ENCODE assay signal across 12 mouse cellular contexts in the genomic region with DNA sequence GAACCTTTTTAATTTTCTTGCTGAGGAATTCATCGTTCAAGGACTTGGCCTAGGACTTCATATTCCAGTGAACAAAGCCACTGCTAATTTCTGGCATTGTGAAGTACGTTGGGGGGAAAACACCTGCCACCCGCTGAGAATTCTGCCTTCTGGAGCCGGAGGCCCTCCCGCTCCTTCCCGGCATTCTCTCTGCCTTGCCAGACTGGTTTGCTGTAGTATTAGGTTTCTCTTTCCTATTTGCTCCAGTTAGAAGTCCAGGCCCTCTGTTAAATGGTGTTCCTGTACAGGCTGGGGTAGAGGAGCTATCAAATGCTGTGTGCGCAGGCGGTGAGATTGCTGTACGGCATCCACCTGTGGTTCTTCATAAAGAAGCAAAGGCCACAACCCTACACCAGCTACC.
DNase-seq lines count a peak whose midpoint lies in the region; ATAC-seq and TF ChIP-seq lines count a peak whose summit lies in the region.
"Had no signal": no experiment of that assay in that cellular context is flagged by ENCODE, and none has a peak within 500 bp of the region (broad histone marks: within the 10 kb centered on the region; RNA-seq: fewer than 3 reads in every experiment).

No protein-coding gene starts in this region.

- TF ChIP-seq CTCF in brain, embryonic 14.5 days (IDR thresholded peaks at IDR 0.05; ENCODE audit: borderline replicate concordance, extremely low read depth, insufficient read depth, insufficient read length): no peak

- H3K4me2 ChIP-seq in hindbrain, embryonic 13.5 days: no peak overlapping the region
- no peak overlapping the region for H3K4me2 ChIP-seq in hindbrain, embryonic 12.5 days (replicated peaks)
- H3K4me2 ChIP-seq in forebrain, embryonic 15.5 days (replicated peaks): no peak overlapping the region
- H3K4me2 ChIP-seq in limb, embryonic 14.5 days (replicated peaks; ENCODE audit: low read depth, low read length, severe bottlenecking): no peak overlapping the region
- H3K4me2 ChIP-seq: midbrain, embryonic 12.5 days had no signal

- TF ChIP-seq POLR2A in brain, embryonic 14.5 days (IDR thresholded peaks at IDR 0.05; ENCODE audit: borderline replicate concordance, extremely low read depth, insufficient read depth, insufficient read length, poor library complexity, severe bottlenecking): no peak
- no peak for TF ChIP-seq POLR2A in limb, embryonic 14.5 days (IDR thresholded peaks at IDR 0.05; ENCODE audit: borderline replicate concordance, extremely low read depth, insufficient read depth, insufficient read length)

- H3K4me1 ChIP-seq in hindbrain, embryonic 13.5 days (replicated peaks): peaks cover 49% of the 10 kb centered on the region
- peaks cover 47% of the 10 kb centered on the region for H3K4me1 ChIP-seq in hindbrain, embryonic 12.5 days
- peaks cover 14% of the 10 kb centered on the region; the same call in 1 of the 2 replicates for H3K4me1 ChIP-seq in forebrain, embryonic 15.5 days
- H3K4me1 ChIP-seq in limb, embryonic 14.5 days (ENCODE audit: control insufficient read depth, insufficient read depth, low read length): peaks cover 81% of the 10 kb centered on the region

- no peaks in the 10 kb centered on the region for H3K9me3 ChIP-seq in hindbrain, embryonic 13.5 days
- no peaks in the 10 kb centered on the region for H3K9me3 ChIP-seq in hindbrain, embryonic 12.5 days (replicated peaks)
- H3K9me3 ChIP-seq in forebrain, embryonic 15.5 days: no peaks in the 10 kb centered on the region
- no peaks in the 10 kb centered on the region for H3K9me3 ChIP-seq in limb, embryonic 14.5 days (ENCODE audit: control insufficient read depth, low read length)
- H3K9me3 ChIP-seq: midbrain, embryonic 12.5 days had no signal

- no peak for ATAC-seq in hindbrain, embryonic 13.5 days (ENCODE audit: low FRiP score)
- no peak for ATAC-seq in hindbrain, embryonic 12.5 days (ENCODE audit: low FRiP score)
- ATAC-seq in forebrain, embryonic 15.5 days (replicated peaks): peak; percentile 28
- ATAC-seq in limb, embryonic 14.5 days (ENCODE audit: low FRiP score, low read depth): no peak; the same call in 1 of the 2 replicates
- ATAC-seq: CD4-positive, CD25-positive, alpha-beta regulatory T cell, adult 4 months had no signal

- peak; percentile 62 for DNase-seq in brain, embryonic 14.5 days (ENCODE audit: low read depth)
- DNase-seq in limb, embryonic 14.5 days (ENCODE audit: low spot score): peak; percentile 63
- DNase-seq in frontal cortex, postnatal 25 days (ENCODE audit: low spot score in 2 of 2): no peak
- DNase-seq in urinary bladder, postnatal 36 days (ENCODE audit: low spot score in 2 of 2): no peak
- DNase-seq in left cerebral cortex, adult 18-20 months (ENCODE audit: low spot score in 2 of 2): no peak
- DNase-seq: adrenal gland, adult 2 months had no signal

- peaks cover 10% of the 10 kb centered on the region for H3K36me3 ChIP-seq in hindbrain, embryonic 13.5 days
- peaks cover 11% of the 10 kb centered on the region; the same call in 1 of the 2 replicates for H3K36me3 ChIP-seq in hindbrain, embryonic 12.5 days
- 0 out of 2 replicates have a peak, but pooled peaks cover 8% of the 10 kb centered on the region for H3K36me3 ChIP-seq in forebrain, embryonic 15.5 days
- H3K36me3 ChIP-seq in limb, embryonic 14.5 days (ENCODE audit: control insufficient read depth, insufficient read depth, low read length): peaks cover 7% of the 10 kb centered on the region

- H3K4me3 ChIP-seq in hindbrain, embryonic 13.5 days: no peak overlapping the region
- H3K4me3 ChIP-seq in hindbrain, embryonic 12.5 days: no peak overlapping the region
- no peak overlapping the region for H3K4me3 ChIP-seq in forebrain, embryonic 15.5 days
- no peak overlapping the region for H3K4me3 ChIP-seq in limb, embryonic 14.5 days (replicated peaks; ENCODE audit: low read length)
- H3K4me3 ChIP-seq: erythroblast, embryonic 14.5 days; midbrain, embryonic 12.5 days had no signal

- peak overlapping the region; percentile 35; the same call in 1 of the 2 replicates for H3K27ac ChIP-seq in hindbrain, embryonic 13.5 days
- no peak overlapping the region for H3K27ac ChIP-seq in hindbrain, embryonic 12.5 days
- peak overlapping the region; percentile 6; the same call in 1 of the 2 replicates for H3K27ac ChIP-seq in forebrain, embryonic 15.5 days (replicated peaks)
- H3K27ac ChIP-seq in limb, embryonic 14.5 days (replicated peaks; ENCODE audit: low read depth, low read length): 0 out of 2 replicates have a peak overlapping the region, but pooled peaks have one; percentile 58
- H3K27ac ChIP-seq: midbrain, embryonic 12.5 days had no signal

- 64% methylated on average over 9 of the region's 9 CpGs for whole genome bisulfite sequencing in hindbrain, embryonic 13.5 days
- WGBS in hindbrain, embryonic 12.5 days: 62% methylated on average over 9 of the region's 9 CpGs
- WGBS in forebrain, embryonic 15.5 days: 51% methylated on average over 9 of the region's 9 CpGs
- 34% methylated on average over 9 of the region's 9 CpGs for WGBS in limb, embryonic 14.5 days

- H3K27me3 ChIP-seq in hindbrain, embryonic 13.5 days: no peaks in the 10 kb centered on the region
- no peaks in the 10 kb centered on the region for H3K27me3 ChIP-seq in hindbrain, embryonic 12.5 days
- H3K27me3 ChIP-seq in forebrain, embryonic 15.5 days: no peaks in the 10 kb centered on the region
- no peaks in the 10 kb centered on the region for H3K27me3 ChIP-seq in limb, embryonic 14.5 days (ENCODE audit: control insufficient read depth, insufficient read depth, low read length)
- H3K27me3 ChIP-seq: midbrain, embryonic 12.5 days had no signal

- H3K9ac ChIP-seq in hindbrain, embryonic 13.5 days: no peak overlapping the region
- no peak overlapping the region for H3K9ac ChIP-seq in hindbrain, embryonic 12.5 days
- H3K9ac ChIP-seq in forebrain, embryonic 15.5 days (replicated peaks): no peak overlapping the region
- no peak overlapping the region for H3K9ac ChIP-seq in limb, embryonic 14.5 days (ENCODE audit: low read depth, low read length, severe bottlenecking)
- H3K9ac ChIP-seq: midbrain, embryonic 12.5 days had no signal

Comparison
In these comparisons a context has a peak if more than half of its experiments do, and no peak if none do; other contexts are left out.
1. DNase-seq: peak in brain, embryonic 14.5 days (single experiment) and limb, embryonic 14.5 days (single experiment); none in frontal cortex, postnatal 25 days (0 of 2), urinary bladder, postnatal 36 days (0 of 2) and left cerebral cortex, adult 18-20 months (0 of 2).